Comparison of ENCODE assay signal across 18 mouse cellular contexts in genomic region chrX:162363206-162363605, GRCm38 (mm10).
A peak's percentile ranks its signal among the peaks of the same experiment; 100 is the strongest.
DNase-seq lines count a peak whose midpoint lies in the region; ATAC-seq and TF ChIP-seq lines count a peak whose summit lies in the region.
"Had no signal": no experiment of that assay in that cellular context is flagged by ENCODE, and none has a peak within 500 bp of the region (broad histone marks: within the 10 kb centered on the region; RNA-seq: fewer than 3 reads in every experiment).

No protein-coding gene starts in this region.

- H3K9me3 ChIP-seq in lung, postnatal 0 days (ENCODE audit: low read length) = no peaks in the 10 kb centered on the region
- H3K9me3 ChIP-seq in forebrain, embryonic 12.5 days = no peaks in the 10 kb centered on the region
- H3K9me3 ChIP-seq: heart, embryonic 12.5 days; neural tube, embryonic 13.5 days had no signal

- peak; percentile 5 to 43 for DNase-seq in adrenal gland, adult (ENCODE audit: inconsistent age in 2 of 2, low spot score in 1 of 2)
- no peak for DNase-seq in adrenal gland, postnatal 14 days
- DNase-seq in ovary, postnatal 36 days (ENCODE audit: low spot score) = peak; percentile 10
- no peak for DNase-seq in ovary, postnatal 14 days (ENCODE audit: low spot score)
- DNase-seq in lung, postnatal 0 days (ENCODE audit: low spot score) = peak; percentile 74
- no peak for DNase-seq in natural killer cell, adult 2 months (ENCODE audit: low spot score in 2 of 2)
- DNase-seq in heart, postnatal 4 days = no peak
- DNase-seq: cerebellum, adult 9-10 months; gastrocnemius, postnatal 25 days; retina, postnatal 1 day; right cerebral cortex, postnatal 4 days; thymus, postnatal 4 days had no signal

- H3K4me2 ChIP-seq in lung, postnatal 0 days (replicated peaks; ENCODE audit: low read depth, low read length) = no peak overlapping the region
- no peak overlapping the region for H3K4me2 ChIP-seq in forebrain, embryonic 12.5 days
- H3K4me2 ChIP-seq: heart, embryonic 12.5 days; midbrain, embryonic 11.5 days; neural tube, embryonic 13.5 days had no signal

- peak; percentile 94 for ATAC-seq in lung, postnatal 0 days
- ATAC-seq in forebrain, embryonic 12.5 days (ENCODE audit: low FRiP score) = no peak
- ATAC-seq: hindbrain, embryonic 16.5 days had no signal

- no peaks in the 10 kb centered on the region for H3K4me1 ChIP-seq in lung, postnatal 0 days (ENCODE audit: insufficient read depth, low read depth, low read length)
- no peaks in the 10 kb centered on the region for H3K4me1 ChIP-seq in forebrain, embryonic 12.5 days
- H3K4me1 ChIP-seq: heart, embryonic 12.5 days; neural tube, embryonic 13.5 days had no signal

- 45% methylated on average over 2 of the region's 2 CpGs for WGBS in lung, postnatal 0 days
- WGBS in forebrain, embryonic 12.5 days = 85% methylated on average over 2 of the region's 2 CpGs

- no peak overlapping the region for H3K4me3 ChIP-seq in lung, postnatal 0 days (ENCODE audit: low read depth, low read length)
- no peak overlapping the region for H3K4me3 ChIP-seq in forebrain, embryonic 12.5 days (replicated peaks)
- H3K4me3 ChIP-seq: heart, embryonic 12.5 days; neural tube, embryonic 13.5 days had no signal

- no peak for TF ChIP-seq CTCF in lung, postnatal 0 days (IDR thresholded peaks at IDR 0.05)

- H3K9ac ChIP-seq in lung, postnatal 0 days (replicated peaks; ENCODE audit: low read depth) = no peak overlapping the region
- no peak overlapping the region for H3K9ac ChIP-seq in forebrain, embryonic 12.5 days
- H3K9ac ChIP-seq: heart, embryonic 12.5 days; neural tube, embryonic 13.5 days had no signal

- no peak overlapping the region for H3K27ac ChIP-seq in lung, postnatal 0 days (ENCODE audit: low read length)
- no peak overlapping the region for H3K27ac ChIP-seq in forebrain, embryonic 12.5 days
- H3K27ac ChIP-seq: macrophage; neural tube, embryonic 13.5 days had no signal

- H3K36me3 ChIP-seq in lung, postnatal 0 days (ENCODE audit: insufficient read depth, low read length) = no peaks in the 10 kb centered on the region
- H3K36me3 ChIP-seq in forebrain, embryonic 12.5 days (replicated peaks) = no peaks in the 10 kb centered on the region
- H3K36me3 ChIP-seq: heart, embryonic 12.5 days; neural tube, embryonic 13.5 days had no signal

- no peaks in the 10 kb centered on the region for H3K27me3 ChIP-seq in lung, postnatal 0 days (replicated peaks; ENCODE audit: insufficient read depth, low read length)
- peaks cover 15% of the 10 kb centered on the region for H3K27me3 ChIP-seq in forebrain, embryonic 12.5 days

- peak; percentile 57 for TF ChIP-seq EP300 in lung, postnatal 0 days (IDR thresholded peaks at IDR 0.05)

Comparison
In these comparisons a context has a peak if more than half of its experiments do, and no peak if none do; other contexts are left out.
1. DNase-seq: peak in adrenal gland, adult (2 of 2), ovary, postnatal 36 days (single experiment) and lung, postnatal 0 days (single experiment); none in adrenal gland, postnatal 14 days (single experiment), ovary, postnatal 14 days (single experiment), natural killer cell, adult 2 months (0 of 2) and heart, postnatal 4 days (single experiment).